Mouse (Mus musculus) layer of hippocampus, adult 9-10 months (tissue): ENCODE measurements at regions not wholly inside any gene's neighbourhood (a gene's known extent, or its start where the extent isn't known, plus 50 kb on each side); places are given as distances from the start of the nearest gene placed in this dataset.
A peak's percentile ranks its signal among the peaks of the same experiment; 100 is the strongest.

ENCODE experiments used
- DNase-seq: peaks from one replicate; pipeline ENCODE4 v3.0.0; 2022; ENCODE audit warnings: low spot score

DNA sequence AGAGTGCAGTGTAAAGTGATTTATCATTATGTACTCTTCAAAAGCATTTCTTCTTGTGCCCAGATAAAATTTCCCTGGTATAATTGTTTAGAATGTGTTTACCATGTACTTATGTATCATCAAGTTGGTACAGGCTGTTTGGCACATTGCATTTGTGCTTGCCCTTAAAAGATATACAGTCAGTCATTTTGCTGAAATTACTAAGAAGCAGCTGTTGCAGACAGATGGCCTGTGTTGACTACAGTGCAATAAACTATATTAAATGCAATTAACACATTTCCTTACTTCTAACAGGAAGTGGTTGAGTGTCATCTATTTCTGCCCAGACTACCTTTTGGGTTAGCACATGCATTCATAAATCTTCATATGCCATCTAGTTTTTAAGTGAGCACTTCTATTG, 954.9 kb upstream of the 4931408C20Rik start:
- peak; percentile 15 for DNase-seq

DNA sequence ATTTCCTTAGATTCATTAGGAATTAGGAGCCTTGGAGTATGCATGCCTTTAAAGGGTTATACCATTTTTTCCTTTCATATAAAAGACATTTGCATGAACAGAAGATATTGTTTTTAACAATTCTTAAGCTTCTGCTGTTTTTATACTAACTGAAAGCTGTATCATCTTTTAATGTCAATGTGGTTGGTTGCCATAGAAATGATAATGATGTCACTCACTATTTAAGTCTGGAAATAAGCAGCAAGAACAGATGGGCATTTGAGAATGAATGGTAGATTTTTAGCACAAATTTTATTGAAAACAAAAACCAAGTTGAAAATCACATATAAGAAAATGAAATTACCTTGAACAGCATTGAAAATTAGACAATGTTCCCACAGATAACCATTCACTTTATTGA, 941.8 kb upstream of the 4931408C20Rik start:
- DNase-seq = peak; percentile 41

DNA sequence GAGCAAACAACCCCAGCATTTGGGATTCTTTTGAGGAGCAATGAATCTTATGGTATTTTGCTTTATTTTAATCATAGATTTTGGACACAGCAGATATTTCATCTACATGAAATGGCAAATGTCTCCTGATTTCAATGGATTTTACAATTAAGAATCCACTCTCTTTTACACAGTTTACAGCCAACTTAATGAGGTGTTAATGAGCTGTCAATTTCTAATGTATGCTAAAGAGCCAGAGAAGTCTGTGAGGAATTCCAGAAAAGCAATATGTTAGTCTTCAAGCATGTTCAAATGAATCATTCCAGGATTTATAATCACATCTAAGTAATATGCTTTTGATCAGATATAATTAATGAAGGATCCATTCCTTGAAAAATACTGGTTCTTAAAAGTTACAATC, 929.0 kb upstream of the 4931408C20Rik start:
- no peak for DNase-seq

DNA sequence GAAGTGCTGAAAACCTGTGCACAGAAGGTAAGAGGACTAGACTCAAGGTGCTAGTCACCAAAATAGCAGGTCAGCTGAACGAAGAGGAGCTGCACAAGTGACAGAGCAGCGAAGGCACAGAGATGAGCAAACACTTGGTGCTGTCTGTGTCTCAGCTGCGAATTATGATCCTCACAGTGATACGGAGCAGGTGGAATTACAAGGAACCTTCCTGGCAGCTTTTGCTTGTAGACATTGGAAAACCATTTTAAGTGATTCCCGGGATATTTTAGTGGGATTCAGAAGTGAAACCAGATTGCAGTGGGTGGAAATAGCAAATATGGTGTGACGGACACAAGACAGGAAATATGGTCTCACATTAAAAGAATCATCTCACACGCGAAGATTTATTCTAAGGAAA, 921.3 kb upstream of the 4931408C20Rik start:
- DNase-seq = peak; percentile 26

DNA sequence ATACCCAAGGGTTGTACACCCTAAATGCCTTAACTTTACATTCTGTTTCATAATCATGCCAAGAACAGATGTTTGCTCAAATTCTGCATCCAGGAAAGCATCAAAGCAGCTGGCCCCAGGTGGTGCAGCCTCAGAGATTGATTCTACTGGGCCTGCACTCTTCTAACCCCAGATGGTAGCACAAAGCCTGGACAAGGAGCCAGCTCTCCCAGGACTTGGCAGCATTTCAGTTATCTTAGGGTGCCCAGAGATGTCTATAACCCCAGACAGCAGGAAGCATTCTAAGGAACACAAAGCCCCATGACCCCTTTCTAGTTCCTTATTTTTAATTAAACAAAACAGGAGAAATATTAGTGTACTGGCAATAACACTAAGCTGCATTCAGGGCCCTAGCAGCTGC, 891.5 kb upstream of the 4931408C20Rik start:
- DNase-seq = no peak

DNA sequence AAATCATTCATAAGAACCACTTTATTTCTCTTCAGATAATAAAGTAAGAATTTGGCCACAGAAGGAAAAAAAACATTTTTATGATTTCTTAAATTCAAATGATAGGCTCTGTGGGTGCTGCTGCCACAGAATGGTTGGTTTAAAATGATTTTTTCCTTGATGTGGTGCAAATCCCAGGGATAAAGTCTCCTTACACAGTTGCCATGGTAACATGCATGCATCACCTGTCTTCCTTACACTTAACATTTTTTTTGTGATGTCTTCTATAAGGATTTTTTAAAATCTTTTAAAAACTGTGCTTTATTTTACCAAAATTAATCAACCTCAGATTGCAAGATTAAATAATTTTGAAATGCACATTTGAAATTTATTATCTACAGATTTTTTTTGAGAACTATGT, 872.2 kb upstream of the 4931408C20Rik start:
- no peak for DNase-seq

DNA sequence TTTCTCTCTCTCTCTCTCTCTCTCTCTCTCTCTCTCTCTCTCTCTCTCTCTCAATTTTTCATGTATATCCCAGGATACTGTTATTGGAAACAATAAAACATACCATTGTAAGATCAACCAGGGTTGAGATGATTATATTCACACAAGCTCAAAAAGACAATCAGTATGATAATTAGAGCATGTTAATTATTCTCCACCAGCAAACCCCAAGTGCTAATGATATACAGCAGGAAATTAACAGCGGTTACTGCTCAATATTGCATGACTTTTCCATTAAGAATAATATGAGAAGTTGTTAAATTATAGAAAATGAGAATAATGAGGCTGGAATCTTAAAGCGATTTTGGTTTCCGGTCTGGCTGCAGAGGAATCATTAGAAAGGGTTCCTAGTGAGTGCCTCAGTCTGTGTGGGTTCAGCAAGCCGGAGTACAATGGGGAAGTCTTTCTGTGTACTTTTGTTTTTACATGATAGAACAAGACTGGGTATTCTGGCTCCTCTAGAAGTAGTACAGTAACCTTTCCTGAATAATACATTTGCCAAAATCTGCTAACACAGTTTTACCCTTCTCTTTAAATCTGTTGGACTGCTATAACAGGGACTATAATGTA, 823.6 kb upstream of the 4931408C20Rik start:
- DNase-seq = no peak

DNA sequence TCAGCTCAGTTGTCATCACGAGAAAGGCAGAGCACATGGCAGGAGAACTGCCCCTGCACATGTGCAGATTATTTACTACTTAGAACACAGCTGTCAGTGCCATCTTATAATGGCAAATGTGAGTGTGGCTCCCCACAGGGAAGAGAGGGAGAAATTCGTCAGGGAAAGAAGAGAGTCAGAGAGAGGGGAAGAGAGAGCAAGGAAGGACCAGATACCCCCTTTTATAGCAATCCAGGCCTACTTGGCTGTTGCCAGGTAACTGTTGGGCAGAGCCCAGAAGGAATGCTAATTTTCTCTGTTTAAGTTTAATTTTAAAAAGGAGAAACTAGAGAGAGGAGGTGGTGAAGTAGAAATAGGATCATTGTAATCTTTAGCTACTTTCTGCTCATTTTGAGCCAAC, 816.5 kb upstream of the 4931408C20Rik start:
- no peak for DNase-seq

DNA sequence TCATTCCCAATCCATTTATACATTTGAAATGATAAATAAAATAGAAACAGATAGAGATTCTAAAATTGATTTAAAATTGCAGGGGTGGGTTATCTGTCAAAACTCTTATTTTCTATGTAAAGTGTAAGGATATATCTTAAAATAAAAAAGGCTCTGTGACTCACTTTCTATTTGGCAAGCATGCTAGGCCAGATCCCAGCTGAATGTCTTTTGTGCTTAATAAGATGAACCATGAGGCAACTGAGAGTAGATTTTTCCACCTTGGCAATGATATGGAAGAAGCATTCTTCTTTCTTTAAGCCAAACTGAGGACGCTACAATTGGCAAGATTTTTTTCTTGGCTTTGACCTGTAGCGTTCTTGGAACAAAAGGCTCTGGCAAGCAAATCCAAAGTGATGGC, 791.7 kb upstream of the 4931408C20Rik start:
- no peak for DNase-seq

DNA sequence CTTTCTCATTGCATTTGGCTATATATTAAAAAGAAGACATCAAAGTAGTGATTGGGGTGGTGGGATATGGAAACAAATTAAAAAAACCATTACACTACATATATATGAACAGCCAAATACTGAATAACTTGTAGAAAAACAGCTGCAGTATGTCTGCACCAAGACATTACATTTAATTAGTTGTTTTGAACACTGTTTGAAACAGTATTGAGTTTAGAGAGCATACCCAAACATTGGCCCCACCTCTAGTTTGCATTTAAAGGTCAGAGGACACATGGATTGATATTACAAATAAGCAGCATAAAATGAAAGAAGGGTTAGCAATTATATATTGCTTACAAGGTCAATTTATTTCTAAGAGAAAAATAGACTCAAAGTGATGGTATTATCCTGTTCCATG, 758.8 kb upstream of the 4931408C20Rik start:
- DNase-seq = no peak
